Mouse (Mus musculus): ENCODE data around the gene Rom1. TPM values are rescaled to one million over a fixed set of nuclear protein-coding genes. Genes with fewer than 3 reads are reported as not detected.

Rom1 gene
- polyA plus RNA-seq, 1 experiment from 2014 or later = 2.9 TPM

DNA sequence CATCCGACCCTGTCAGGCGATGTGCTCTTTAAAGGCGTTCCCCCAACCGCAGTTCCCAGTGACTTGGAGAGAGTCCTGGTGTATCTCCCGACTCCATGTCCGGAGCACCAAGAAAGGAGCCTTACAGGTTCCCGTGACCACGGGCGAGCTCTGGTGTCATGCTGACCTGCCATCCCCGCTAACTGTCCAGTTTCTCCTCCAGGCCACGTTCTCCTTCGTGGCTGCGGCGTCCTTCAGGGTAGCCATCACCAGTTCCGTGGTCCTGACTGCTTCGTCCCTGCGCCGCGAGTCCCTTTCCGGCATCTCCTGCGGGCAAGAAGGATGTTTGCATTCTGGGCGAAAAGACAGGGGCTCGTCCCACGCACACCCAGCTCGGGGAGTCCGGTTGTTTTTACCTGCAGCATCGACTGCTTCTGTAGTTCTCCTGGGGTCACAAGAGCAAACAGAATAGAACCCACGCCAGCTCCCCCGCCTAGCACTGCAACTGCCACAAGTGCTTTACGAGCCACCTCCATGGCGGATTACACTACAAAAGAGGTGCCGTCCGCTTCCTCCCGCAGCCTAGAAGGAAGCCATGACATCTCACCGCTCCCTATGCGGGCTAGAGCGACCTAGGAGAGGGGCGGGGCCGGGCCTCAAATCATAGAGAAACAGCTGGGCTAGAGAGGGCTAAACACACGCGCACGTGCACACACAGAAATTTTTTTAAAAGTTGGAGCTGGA lies 48.7 kb downstream of the Rom1 start, which contains the start of gene Uqcc3:
TSS of gene Uqcc3 (minus strand) at position 613 of the 723 bp plus-strand sequence.
- Histone ChIP-seq H3K4me3 (ENCODE audit: low read length) (peak within 1 kb of the TSS; percentile 62), H3K27ac (ENCODE audit: low read depth, low read length) (peak within 1 kb of the TSS; percentile 81), H3K9me3 (ENCODE audit: control insufficient read depth, low read length) (no peaks in the 10 kb centered on the region)

More for the DNA sequence above, 48.7 kb downstream of the Rom1 start, which contains the start of gene Uqcc3:
- H3K4me2 ChIP-seq (ENCODE audit: low read length) = peak within 1 kb of the TSS; percentile 86
- under 1% methylated on average over 42 of the region's 42 CpGs for WGBS
- peaks cover 9% of the 10 kb centered on the region for H3K4me1 ChIP-seq (ENCODE audit: control insufficient read depth, insufficient read depth, low read depth, low read length)
- ATAC-seq = peak; percentile 96
- H3K27me3 ChIP-seq (replicated peaks; ENCODE audit: control insufficient read depth, insufficient read depth, low read length) = no peaks in the 10 kb centered on the region
- H3K36me3 ChIP-seq (ENCODE audit: control insufficient read depth, insufficient read depth, low read length) = peaks cover 11% of the 10 kb centered on the region; the same call in 1 of the 2 replicates
- peak within 1 kb of the TSS; percentile 77 for H3K9ac ChIP-seq (ENCODE audit: low read depth, low read length)

Small RNA genes lying within 50 kb of the gene (microRNA-seq; reads per million reads assigned to microRNA genes)
- gene Mir5136 = not detected

Other genes starting within 250 kb of the Rom1 start
- 183 and 191 TPM in 2 replicates for gene Slc3a2, start 206.0 kb downstream of the Rom1 start, polyA plus RNA-seq (2015; fragmentation: Nextera tagmentation; extraction: Ambion mirVana)
- gene Wdr74, start 193.5 kb downstream of the Rom1 start, polyA plus RNA-seq (2015; fragmentation: Nextera tagmentation; extraction: Ambion mirVana) = 89.6 and 92.0 TPM in 2 replicates
- 1.5 and 1.6 TPM in 2 replicates for gene 1700092M07Rik, start 188.6 kb downstream of the Rom1 start, polyA plus RNA-seq (2015; fragmentation: Nextera tagmentation; extraction: Ambion mirVana)
- 109 and 119 TPM in 2 replicates for gene Stx5a, start 187.9 kb downstream of the Rom1 start, polyA plus RNA-seq (2015; fragmentation: Nextera tagmentation; extraction: Ambion mirVana)
- gene Nxf1, start 172.3 kb downstream of the Rom1 start, polyA plus RNA-seq (2015; fragmentation: Nextera tagmentation; extraction: Ambion mirVana) = 120 and 140 TPM in 2 replicates
- gene Tmem223, start 158.4 kb downstream of the Rom1 start, polyA plus RNA-seq (2015; fragmentation: Nextera tagmentation; extraction: Ambion mirVana) = 200 and 220 TPM in 2 replicates
- gene Tmem179b, start 154.9 kb downstream of the Rom1 start, polyA plus RNA-seq (2015; fragmentation: Nextera tagmentation; extraction: Ambion mirVana) = 30.4 and 32.1 TPM in 2 replicates
- 31.7 and 33.1 TPM in 2 replicates for gene Taf6l, start 142.9 kb downstream of the Rom1 start, polyA plus RNA-seq (2015; fragmentation: Nextera tagmentation; extraction: Ambion mirVana)
- 136 and 147 TPM in 2 replicates for gene Polr2g, start 130.8 kb downstream of the Rom1 start, polyA plus RNA-seq (2015; fragmentation: Nextera tagmentation; extraction: Ambion mirVana)
- gene Zbtb3, start 126.8 kb downstream of the Rom1 start, polyA plus RNA-seq (2015; fragmentation: Nextera tagmentation; extraction: Ambion mirVana) = 8.0 and 8.1 TPM in 2 replicates
- gene Ttc9c, start 110.0 kb downstream of the Rom1 start, polyA plus RNA-seq (2015; fragmentation: Nextera tagmentation; extraction: Ambion mirVana) = 51.6 and 54.3 TPM in 2 replicates
- gene Hnrnpul2, start 109.3 kb downstream of the Rom1 start, polyA plus RNA-seq (2015; fragmentation: Nextera tagmentation; extraction: Ambion mirVana) = 5.1 and 5.8 TPM in 2 replicates
- not detected in 2 replicates for gene AC129217.1, start 99.6 kb downstream of the Rom1 start, polyA plus RNA-seq (2015; fragmentation: Nextera tagmentation; extraction: Ambion mirVana)
- 117 TPM in 2 replicates for gene Bscl2, start 91.9 kb downstream of the Rom1 start, polyA plus RNA-seq (2015; fragmentation: Nextera tagmentation; extraction: Ambion mirVana)
- 477 and 526 TPM in 2 replicates for gene Gng3, start 90.2 kb downstream of the Rom1 start, polyA plus RNA-seq (2015; fragmentation: Nextera tagmentation; extraction: Ambion mirVana)
- gene Lrrn4cl, start 78.6 kb downstream of the Rom1 start, polyA plus RNA-seq (2015; fragmentation: Nextera tagmentation; extraction: Ambion mirVana) = 0.94 and 1.2 TPM in 2 replicates
- 147 and 151 TPM in 2 replicates for gene Ubxn1, start 57.9 kb downstream of the Rom1 start, polyA plus RNA-seq (2015; fragmentation: Nextera tagmentation; extraction: Ambion mirVana)
- gene Uqcc3, start 48.4 kb downstream of the Rom1 start, polyA plus RNA-seq (2015; fragmentation: Nextera tagmentation; extraction: Ambion mirVana) = 58.5 and 61.5 TPM in 2 replicates
- gene Lbhd1, start 45.6 kb downstream of the Rom1 start, polyA plus RNA-seq (2015; fragmentation: Nextera tagmentation; extraction: Ambion mirVana) = 27.5 and 35.0 TPM in 2 replicates
- not detected in 2 replicates for gene Gm49403, start 45.4 kb downstream of the Rom1 start, polyA plus RNA-seq (2015; fragmentation: Nextera tagmentation; extraction: Ambion mirVana)
- gene 1810009A15Rik, start 40.5 kb downstream of the Rom1 start, polyA plus RNA-seq (2015; fragmentation: Nextera tagmentation; extraction: Ambion mirVana) = 44.3 and 46.5 TPM in 2 replicates
- gene Gm49416, start 40.4 kb downstream of the Rom1 start, polyA plus RNA-seq (2015; fragmentation: Nextera tagmentation; extraction: Ambion mirVana) = not detected in 2 replicates
- gene Ints5, start 36.4 kb downstream of the Rom1 start, polyA plus RNA-seq (2015; fragmentation: Nextera tagmentation; extraction: Ambion mirVana) = 31.1 and 35.2 TPM in 2 replicates
- 72.1 and 84.5 TPM in 2 replicates for gene Ganab, start 31.3 kb downstream of the Rom1 start, polyA plus RNA-seq (2015; fragmentation: Nextera tagmentation; extraction: Ambion mirVana)
- gene B3gat3, start 9.0 kb downstream of the Rom1 start, polyA plus RNA-seq (2015; fragmentation: Nextera tagmentation; extraction: Ambion mirVana) = 98.3 and 99.5 TPM in 2 replicates
- gene Eml3, start 196 bp upstream of the Rom1 start, polyA plus RNA-seq (2015; fragmentation: Nextera tagmentation; extraction: Ambion mirVana) = 10.3 and 11.3 TPM in 2 replicates
- 91.3 and 103 TPM in 2 replicates for gene Mta2, start 12.5 kb upstream of the Rom1 start, polyA plus RNA-seq (2015; fragmentation: Nextera tagmentation; extraction: Ambion mirVana)
- gene Tut1, start 24.5 kb upstream of the Rom1 start, polyA plus RNA-seq (2015; fragmentation: Nextera tagmentation; extraction: Ambion mirVana) = 23.9 and 26.3 TPM in 2 replicates
- gene Eef1g, start 37.7 kb upstream of the Rom1 start, polyA plus RNA-seq (2015; fragmentation: Nextera tagmentation; extraction: Ambion mirVana) = 284 and 301 TPM in 2 replicates
- 3.5 and 4.8 TPM in 2 replicates for gene Ahnak, start 59.9 kb upstream of the Rom1 start, polyA plus RNA-seq (2015; fragmentation: Nextera tagmentation; extraction: Ambion mirVana)
- not detected in 2 replicates for gene Scgb1a1, start 158.6 kb upstream of the Rom1 start, polyA plus RNA-seq (2015; fragmentation: Nextera tagmentation; extraction: Ambion mirVana)
- 34.1 and 44.9 TPM in 2 replicates for gene Asrgl1, start 206.3 kb upstream of the Rom1 start, polyA plus RNA-seq (2015; fragmentation: Nextera tagmentation; extraction: Ambion mirVana)

All from hindbrain, embryonic 16.5 days (tissue).